Mouse (Mus musculus): ENCODE results near the gene Bhlhe23.

DNA sequence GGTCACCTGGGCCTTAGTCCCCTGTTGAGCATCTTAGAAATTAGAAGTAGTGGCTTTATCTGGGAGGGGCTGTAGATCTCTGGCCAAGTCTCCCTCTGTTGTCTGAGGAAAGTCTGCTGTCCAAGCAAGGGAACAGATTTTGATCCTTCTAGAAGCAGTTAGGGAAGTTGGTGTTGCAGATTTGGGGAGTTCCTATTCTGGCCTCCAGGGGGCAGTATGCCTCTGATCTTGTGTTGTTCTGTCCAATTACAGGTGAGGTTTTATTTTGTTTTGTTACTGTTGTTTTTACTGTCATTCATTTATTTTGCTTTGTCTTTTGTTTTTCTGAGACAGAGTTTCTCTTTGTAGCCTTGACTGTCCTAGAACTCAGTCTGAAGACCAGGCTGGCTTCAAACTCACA, 10.0 kb upstream of the Bhlhe23 start:
- TF ChIP-seq CTCF (IDR thresholded peaks at IDR 0.05; ENCODE audit: low read depth) = peak; percentile 78
- TF ChIP-seq EP300 (IDR thresholded peaks at IDR 0.05; ENCODE audit: low read depth) = no peak

Measured in liver, embryonic 14.5 days (tissue).